Mouse (Mus musculus) cerebellum, adult 2 months (tissue): ENCODE data around the gene Rps6. TPM values are rescaled to one million over a fixed set of nuclear protein-coding genes. Genes with fewer than 3 reads are reported as not detected.

Source experiments
- DNase-seq, 2 experiments: peaks; one replicate each; pipeline ENCODE4 v3.0.0; 2021
- H3K27ac ChIP-seq: fragments of 200-500 bp; 2 replicates; pipeline ENCODE4 v1.5.1; 2012; ENCODE audit warnings: low read length, control low read depth, inconsistent platforms; ENCODE audit not compliant: insufficient read depth
- H3K27me3 ChIP-seq: fragments of 200-500 bp; 2 replicates; pipeline ENCODE4 v1.6.1; 2012; ENCODE audit warnings: inconsistent platforms, mild to moderate bottlenecking, low read length, moderate library complexity; ENCODE audit not compliant: control insufficient read depth, insufficient read depth
- H3K4me1 ChIP-seq: fragments of 200-500 bp; 2 replicates; pipeline ENCODE4 v1.6.1; 2011; ENCODE audit warnings: low read length; ENCODE audit not compliant: control insufficient read depth, insufficient read depth
- H3K4me3 ChIP-seq: fragments of 200-500 bp; replicated peaks from 2 replicates; pipeline ENCODE3; 2011; ENCODE audit warnings: mild to moderate bottlenecking, low read depth, low read length, control low read depth; ENCODE audit not compliant: insufficient read depth
- CTCF ChIP-seq: fragments of 200-500 bp; IDR thresholded peaks from 2 replicates; pipeline ENCODE4 v1.5.1; 2011; ENCODE audit warnings: low read depth, mild to moderate bottlenecking, control low read depth, low read length, moderate library complexity, borderline replicate concordance; ENCODE audit not compliant: insufficient read depth
- POLR2A ChIP-seq: fragments of 200-500 bp; IDR thresholded peaks from 2 replicates; pipeline ENCODE4 v1.6.1; 2011; ENCODE audit warnings: low read length, control low read depth, borderline replicate concordance; ENCODE audit not compliant: insufficient read depth
- WGBS: fragments of 180-500 bp; shearing (Covaris S2); methylation state at CpG from one replicate; pipeline ENCODE4 v1.1.7; 2018; 5-methylcytosine and 5-hydroxymethylcytosine counted together
- polyA plus RNA-seq: library from polyadenylated mRNA; depleted of rRNA; stranded (reverse); fragments of >200 nt; gene quantifications from 2 replicates; pipeline ENCODE4 v1.2.3, GENCODE M21; 2012

Rps6 gene
- polyA plus RNA-seq, 1 experiment, result 755 TPM

DNA sequence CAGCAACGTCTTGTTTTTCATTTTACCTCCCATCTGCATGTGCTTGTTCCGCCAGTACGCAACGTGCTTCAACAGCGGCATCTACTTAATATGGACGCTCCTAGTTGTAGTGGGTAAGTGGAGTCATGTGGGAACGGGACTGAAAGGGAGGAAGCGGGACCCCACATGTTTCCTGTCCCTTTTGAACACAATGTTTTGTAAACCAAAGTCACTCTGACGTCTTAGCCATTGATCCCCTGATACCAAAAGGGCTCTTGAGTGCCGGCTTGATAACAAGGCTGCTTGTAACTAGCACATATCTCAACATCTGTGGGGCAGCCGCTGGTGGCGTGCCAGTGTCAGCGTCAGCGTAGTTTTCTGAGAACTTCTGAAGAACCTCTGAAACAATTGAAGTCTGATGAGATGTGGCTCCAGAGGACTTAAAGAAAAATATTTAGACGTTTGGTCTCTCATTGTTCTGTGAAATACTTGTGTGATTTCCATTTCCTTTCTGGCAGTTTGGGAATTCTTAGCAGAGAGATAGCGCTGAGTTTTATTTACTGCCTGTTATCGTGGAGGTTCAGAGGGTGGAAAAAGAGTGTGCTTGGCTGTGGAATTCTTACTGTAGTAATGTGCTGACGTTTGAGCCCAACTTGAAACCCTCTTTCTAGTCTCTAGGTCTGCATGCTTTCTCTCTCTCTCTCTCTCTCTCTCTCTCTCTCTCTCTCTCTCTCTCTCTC, 29.1 kb upstream of the Rps6 start:
- DNase-seq, result no peak
- 48% methylated on average over 18 of the region's 18 CpGs for WGBS
- Histone ChIP-seq H3K27ac (no peak overlapping the region), H3K27me3 (no peaks in the 10 kb centered on the region; the same call in 1 of the 2 replicates), H3K4me1 (no peaks in the 10 kb centered on the region), H3K4me3 (no peak overlapping the region)
- no peak for TF ChIP-seq CTCF
- no peak for TF ChIP-seq POLR2A

- 64% methylated on average over 12 of the region's 12 CpGs for WGBS
- H3K27ac ChIP-seq, result no peak overlapping the region
- no peak overlapping the region for H3K4me3 ChIP-seq
- H3K27me3 ChIP-seq, result no peaks in the 10 kb centered on the region; the same call in 1 of the 2 replicates
- DNase-seq, result no peak
- no peaks in the 10 kb centered on the region for H3K4me1 ChIP-seq
- no peak for TF ChIP-seq CTCF
- no peak for TF ChIP-seq POLR2A
Measured at GRCm38 (mm10) chr4:86885790-86886159, 28.6 kb upstream of the Rps6 start.

GRCm38 (mm10) chr4:86884945-86885344, 27.7 kb upstream of the Rps6 start:
- TF ChIP-seq POLR2A (no peak), CTCF (peak; percentile 21; the same call in 1 of the 2 replicates)
- no peak overlapping the region for H3K4me3 ChIP-seq
- WGBS, result 48% methylated on average over 4 of the region's 4 CpGs
- H3K4me1 ChIP-seq, result no peaks in the 10 kb centered on the region
- no peaks in the 10 kb centered on the region; the same call in 1 of the 2 replicates for H3K27me3 ChIP-seq
- DNase-seq, result no peak
- no peak overlapping the region for H3K27ac ChIP-seq

DNA sequence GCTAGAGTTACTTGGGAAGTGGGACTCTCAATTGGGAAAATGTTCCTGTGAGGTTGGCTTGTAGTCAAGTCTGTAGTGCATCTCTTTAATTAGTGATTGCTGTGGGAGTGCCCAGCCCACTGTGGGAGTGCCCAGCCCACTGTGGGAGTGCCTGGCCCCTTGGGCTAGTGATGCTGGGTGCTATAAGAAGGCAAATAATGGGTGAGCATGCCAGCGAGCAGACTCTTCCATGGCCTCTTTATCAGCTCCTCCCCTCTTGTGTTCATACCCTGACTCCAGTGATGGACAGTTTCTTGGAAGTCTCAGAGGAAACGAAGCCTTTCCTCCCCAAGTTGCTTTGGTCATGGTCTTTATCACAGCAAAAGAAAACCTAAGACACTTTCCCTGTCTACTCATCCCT, 25.2 kb upstream of the Rps6 start:
- DNase-seq, result no peak
- H3K4me3 ChIP-seq, result no peak overlapping the region
- H3K27me3 ChIP-seq, result no peaks in the 10 kb centered on the region
- H3K27ac ChIP-seq, result no peak overlapping the region
- 25% methylated on average over 2 of the region's 2 CpGs for WGBS
- no peaks in the 10 kb centered on the region for H3K4me1 ChIP-seq
- TF ChIP-seq CTCF (no peak), POLR2A (no peak)

DNA sequence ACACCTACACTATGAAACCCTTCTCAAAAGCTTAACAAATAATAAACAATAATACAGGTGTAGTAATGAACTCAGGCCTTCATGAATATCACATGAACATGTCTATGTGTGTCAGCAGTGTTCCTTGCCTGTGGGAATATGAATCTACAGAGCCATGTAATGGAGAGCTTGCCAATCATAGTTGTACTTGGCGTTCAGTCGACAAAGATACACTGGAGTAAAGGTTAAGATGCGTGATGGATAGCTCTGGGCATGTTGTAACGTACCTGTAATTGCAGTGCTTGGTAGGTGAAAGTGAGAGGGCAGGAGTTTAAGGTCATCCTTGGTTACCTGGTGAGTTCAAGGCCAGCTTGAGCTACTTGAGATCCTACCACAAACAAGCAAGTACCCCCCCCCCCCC, 24.0 kb upstream of the Rps6 start:
- no peaks in the 10 kb centered on the region for H3K4me1 ChIP-seq
- no peak overlapping the region for H3K4me3 ChIP-seq
- no peaks in the 10 kb centered on the region for H3K27me3 ChIP-seq
- 91% methylated on average over 4 of the region's 4 CpGs for WGBS
- no peak for DNase-seq
- H3K27ac ChIP-seq, result no peak overlapping the region
- no peak for TF ChIP-seq CTCF
- TF ChIP-seq POLR2A, result no peak

DNA sequence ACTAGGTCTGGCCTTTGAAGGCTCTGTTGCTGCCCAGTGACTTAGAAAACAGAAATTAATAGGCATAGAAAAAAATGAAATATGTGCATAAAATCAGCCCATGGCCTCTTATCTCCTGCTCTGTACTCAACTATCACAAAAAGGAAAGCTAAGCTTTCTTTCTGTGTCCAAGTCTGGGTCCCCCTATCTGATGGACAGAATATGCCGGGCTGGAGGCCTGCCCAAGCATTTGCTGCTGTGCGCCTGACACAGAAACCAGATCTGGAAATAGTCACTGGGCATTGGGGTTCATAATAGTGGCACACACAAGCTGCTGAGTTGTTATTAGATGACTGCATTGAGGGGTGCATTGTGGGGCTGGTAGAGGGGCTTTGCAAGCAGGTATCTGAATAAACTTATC, 22.3 kb upstream of the Rps6 start:
- Histone ChIP-seq H3K4me1 (no peaks in the 10 kb centered on the region), H3K27me3 (no peaks in the 10 kb centered on the region), H3K4me3 (no peak overlapping the region), H3K27ac (no peak overlapping the region)
- no peak for DNase-seq
- TF ChIP-seq POLR2A (no peak), CTCF (no peak)
- WGBS, result 90% methylated on average over 2 of the region's 2 CpGs

GRCm38 (mm10) chr4:86874146-86874847, 17.1 kb upstream of the Rps6 start, which contains the start of gene Acer2:
TSS of gene Acer2 (plus strand) at chr4:86874396.
- TF ChIP-seq POLR2A, result peak; percentile 51
- TF ChIP-seq CTCF, result no peak
- Histone ChIP-seq H3K27me3 (no peaks in the 10 kb centered on the region), H3K27ac (no peak within 1 kb of the TSS), H3K4me3 (peak within 1 kb of the TSS; percentile 61), H3K4me1 (no peaks in the 10 kb centered on the region)
- under 1% methylated on average over 60 of the region's 60 CpGs for WGBS
- DNase-seq, result peak; percentile 73 to 80

DNA sequence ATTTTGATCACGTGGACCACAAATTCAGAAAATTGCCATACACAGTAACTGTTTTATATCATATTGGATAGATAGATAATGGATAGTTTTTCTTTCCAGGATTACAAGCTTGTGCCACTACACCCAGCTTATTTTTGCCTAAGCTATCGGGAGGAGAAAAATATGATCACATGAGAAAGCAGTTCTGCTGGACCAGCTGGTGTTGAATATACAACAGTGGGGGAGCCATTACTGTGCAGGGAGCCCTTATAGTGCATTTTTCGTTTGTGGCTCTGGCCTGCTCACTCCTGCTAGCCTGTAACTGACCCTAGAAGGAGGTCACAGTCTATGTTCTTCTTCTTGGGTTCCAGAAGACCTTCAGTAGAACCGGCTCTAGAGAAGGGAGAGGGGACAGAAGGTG, 15.9 kb upstream of the Rps6 start:
- Histone ChIP-seq H3K27me3 (no peaks in the 10 kb centered on the region), H3K27ac (no peak overlapping the region), H3K4me3 (no peak overlapping the region), H3K4me1 (no peaks in the 10 kb centered on the region)
- TF ChIP-seq CTCF (no peak), POLR2A (no peak)
- no peak for DNase-seq
- WGBS, result 48% methylated on average over 4 of the region's 4 CpGs
